Mouse (Mus musculus): ENCODE data around the gene Gm21958. TPM values are rescaled to one million over a fixed set of nuclear protein-coding genes. Genes with fewer than 3 reads are reported as not detected.
"Not testable (repeated sequence)": the region's sequence is repeated elsewhere in the genome, so short reads cannot be mapped to it uniquely, and the experiment has no call there.

Gene Gm21958
- polyA plus RNA-seq, 1 experiment: not detected

GRCm38 (mm10) chr3:54727588-54727987 lies 13.4 kb upstream of the Gm21958 start:
- Histone ChIP-seq H3K36me3 (ENCODE audit: control insufficient read depth) (peaks cover 82% of the 10 kb centered on the region), H3K4me3 (replicated peaks) (no peak overlapping the region), H3K9me3 (ENCODE audit: control insufficient read depth, low read length) (no peaks in the 10 kb centered on the region), H3K27me3 (ENCODE audit: control insufficient read depth) (no peaks in the 10 kb centered on the region), H3K4me1 (ENCODE audit: control insufficient read depth) (peaks cover 10% of the 10 kb centered on the region)
- TF ChIP-seq GATA1 (IDR thresholded peaks at IDR 0.05; ENCODE audit: low read length) (no peak), TAL1 (IDR thresholded peaks at IDR 0.05; ENCODE audit: low read length) (no peak)

GRCm38 (mm10) chr3:54725344-54725743 lies 11.2 kb upstream of the Gm21958 start:
- no peak overlapping the region for H3K4me3 ChIP-seq (replicated peaks)
- no peaks in the 10 kb centered on the region for H3K27me3 ChIP-seq (ENCODE audit: control insufficient read depth)
- TF ChIP-seq TAL1 (IDR thresholded peaks at IDR 0.05; ENCODE audit: low read length) (no peak), GATA1 (IDR thresholded peaks at IDR 0.05; ENCODE audit: low read length) (no peak)
- H3K4me1 ChIP-seq (ENCODE audit: control insufficient read depth): peaks cover 4% of the 10 kb centered on the region
- H3K9me3 ChIP-seq (ENCODE audit: control insufficient read depth, low read length): no peaks in the 10 kb centered on the region
- H3K36me3 ChIP-seq (ENCODE audit: control insufficient read depth): peaks cover 81% of the 10 kb centered on the region

DNA sequence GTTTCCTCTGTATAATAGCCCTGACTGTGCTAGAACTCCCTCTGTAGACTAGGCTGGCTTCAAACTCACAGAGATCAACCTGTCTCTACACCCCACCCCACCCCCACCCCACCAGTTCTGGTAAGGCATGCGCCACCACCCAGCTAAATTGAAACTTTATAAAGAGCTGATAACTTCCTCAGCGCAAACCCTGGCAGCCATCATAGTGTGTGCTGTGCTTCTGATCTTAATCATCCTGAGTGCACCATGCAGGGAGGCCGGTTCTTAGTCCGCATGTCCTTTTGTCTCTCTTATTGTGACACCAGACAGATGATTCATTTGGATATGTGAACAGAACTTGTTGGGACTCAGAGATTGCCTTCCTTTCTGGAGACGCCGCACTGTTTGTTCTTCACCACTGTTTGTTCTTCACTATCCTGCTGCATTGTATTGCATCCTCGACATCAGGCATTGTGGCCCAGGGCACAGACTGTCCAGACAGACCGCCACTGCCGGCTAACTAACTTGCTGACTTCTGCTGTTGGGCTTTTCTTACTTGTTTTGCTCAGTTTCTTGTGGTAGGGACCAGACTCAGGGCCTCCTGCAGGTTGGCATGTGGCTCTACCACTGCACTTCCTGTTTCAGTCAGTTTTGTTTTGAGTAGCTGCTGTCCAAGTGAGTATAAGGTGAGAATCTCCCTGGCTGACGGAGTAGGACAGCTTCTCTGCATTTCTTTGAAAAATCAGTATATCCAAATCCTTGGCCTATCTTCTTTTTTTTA lies 9.8 kb upstream of the Gm21958 start:
- H3K36me3 ChIP-seq (ENCODE audit: control insufficient read depth): peaks cover 75% of the 10 kb centered on the region
- H3K9me3 ChIP-seq (ENCODE audit: control insufficient read depth, low read length): no peaks in the 10 kb centered on the region
- H3K4me1 ChIP-seq (ENCODE audit: control insufficient read depth): peaks cover 4% of the 10 kb centered on the region
- H3K27me3 ChIP-seq (ENCODE audit: control insufficient read depth): no peaks in the 10 kb centered on the region
- TF ChIP-seq TAL1 (IDR thresholded peaks at IDR 0.05; ENCODE audit: low read length) (no peak), GATA1 (IDR thresholded peaks at IDR 0.05; ENCODE audit: low read length) (no peak)
- no peak overlapping the region for H3K4me3 ChIP-seq (replicated peaks)

DNA sequence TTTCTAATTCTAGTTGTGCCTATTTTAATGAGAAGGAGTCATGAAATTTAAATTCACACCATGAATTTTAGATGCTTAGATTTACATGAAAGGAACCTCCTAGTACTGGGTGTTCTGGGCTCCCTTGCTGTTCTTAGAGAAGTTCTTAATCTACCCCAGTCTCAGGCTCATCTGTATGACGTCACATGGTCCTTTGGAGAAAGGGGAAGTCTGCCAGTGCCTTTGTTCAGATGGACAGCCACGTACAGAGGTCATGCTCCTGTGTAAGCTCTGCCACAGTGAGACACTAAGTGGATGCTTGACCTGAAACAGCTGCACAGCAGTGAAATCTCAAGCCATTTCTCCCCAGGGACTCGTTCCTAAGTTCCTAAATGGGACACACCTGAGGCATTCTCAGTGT lies 4.8 kb upstream of the Gm21958 start:
- Histone ChIP-seq H3K9me3 (ENCODE audit: control insufficient read depth, low read length) (no peaks in the 10 kb centered on the region), H3K36me3 (ENCODE audit: control insufficient read depth) (peaks cover 89% of the 10 kb centered on the region), H3K4me3 (replicated peaks) (no peak overlapping the region), H3K4me1 (ENCODE audit: control insufficient read depth) (peaks cover 3% of the 10 kb centered on the region), H3K27me3 (ENCODE audit: control insufficient read depth) (no peaks in the 10 kb centered on the region)
- TF ChIP-seq TAL1 (IDR thresholded peaks at IDR 0.05; ENCODE audit: low read length): no peak
- no peak for TF ChIP-seq GATA1 (IDR thresholded peaks at IDR 0.05; ENCODE audit: low read length)

DNA sequence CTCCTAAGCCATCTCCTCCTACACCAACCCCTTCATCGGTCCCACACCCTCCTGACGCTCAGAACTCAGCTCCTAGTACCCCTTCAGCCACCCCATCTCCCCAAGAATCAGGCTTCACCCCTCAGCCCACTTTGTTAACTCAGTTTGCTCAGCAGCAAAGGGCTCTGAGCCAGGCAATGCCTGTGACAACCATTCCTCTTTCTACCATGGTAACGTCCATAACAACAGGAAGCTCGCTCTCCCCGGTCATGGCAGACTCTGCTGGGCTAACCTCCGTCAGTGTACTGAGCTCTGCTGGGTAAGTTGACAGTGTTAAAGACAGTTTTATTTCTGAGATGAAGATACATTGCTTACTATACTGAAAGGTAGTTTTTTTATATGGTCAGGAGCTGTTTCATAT lies 3.2 kb upstream of the Gm21958 start:
- no peak overlapping the region for H3K4me3 ChIP-seq (replicated peaks)
- no peak for TF ChIP-seq TAL1 (IDR thresholded peaks at IDR 0.05; ENCODE audit: low read length)
- TF ChIP-seq GATA1 (IDR thresholded peaks at IDR 0.05; ENCODE audit: low read length): no peak
- no peaks in the 10 kb centered on the region for H3K27me3 ChIP-seq (ENCODE audit: control insufficient read depth)
- no peaks in the 10 kb centered on the region for H3K4me1 ChIP-seq (ENCODE audit: control insufficient read depth)
- H3K9me3 ChIP-seq (ENCODE audit: control insufficient read depth, low read length): no peaks in the 10 kb centered on the region
- H3K36me3 ChIP-seq (ENCODE audit: control insufficient read depth): peaks cover 87% of the 10 kb centered on the region

DNA sequence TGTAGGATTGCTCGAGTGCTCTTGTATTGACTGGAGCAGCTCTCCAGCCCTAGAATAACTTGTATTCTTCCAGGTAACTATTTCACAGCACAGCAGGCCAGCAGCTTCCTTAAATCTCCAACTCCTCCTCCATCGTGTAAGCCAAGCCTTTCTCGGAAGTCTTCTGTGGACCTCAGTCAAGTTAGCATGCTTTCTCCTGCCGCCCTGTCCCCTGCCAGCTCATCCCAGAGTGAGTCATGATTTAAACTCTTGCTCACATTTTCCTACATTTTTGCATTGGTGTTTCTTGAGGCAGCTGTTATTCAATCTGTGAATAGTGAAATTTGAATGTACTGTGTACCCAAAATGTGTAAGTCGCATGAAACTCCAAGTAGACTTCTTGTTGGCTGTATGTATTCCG lies 1.3 kb upstream of the Gm21958 start:
- peaks cover 87% of the 10 kb centered on the region for H3K36me3 ChIP-seq (ENCODE audit: control insufficient read depth)
- no peaks in the 10 kb centered on the region for H3K27me3 ChIP-seq (ENCODE audit: control insufficient read depth)
- H3K4me1 ChIP-seq (ENCODE audit: control insufficient read depth): no peaks in the 10 kb centered on the region
- H3K4me3 ChIP-seq (replicated peaks): no peak overlapping the region
- no peaks in the 10 kb centered on the region for H3K9me3 ChIP-seq (ENCODE audit: control insufficient read depth, low read length)
- no peak for TF ChIP-seq TAL1 (IDR thresholded peaks at IDR 0.05; ENCODE audit: low read length)
- TF ChIP-seq GATA1 (IDR thresholded peaks at IDR 0.05; ENCODE audit: low read length): no peak

DNA sequence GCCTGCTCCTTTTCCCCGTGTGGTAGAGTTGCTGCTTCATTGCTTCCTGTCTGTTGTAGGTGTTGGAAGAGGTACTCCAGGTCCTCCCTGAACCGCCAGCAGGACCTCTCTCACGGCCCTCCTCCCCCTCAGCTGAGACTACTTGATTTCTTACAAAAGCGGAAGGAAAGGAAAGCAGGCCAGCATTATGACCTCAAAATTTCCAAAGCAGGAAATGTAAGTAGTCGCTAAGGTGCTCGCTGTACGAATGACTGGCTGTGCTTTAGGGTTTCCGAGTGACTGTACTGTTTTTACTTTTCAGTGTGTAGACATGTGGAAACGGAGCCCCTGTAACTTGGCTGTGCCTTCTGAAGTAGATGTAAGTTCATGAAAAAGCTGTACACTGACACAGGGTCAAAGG lies 5.2 kb downstream of the Gm21958 start:
- no peaks in the 10 kb centered on the region for H3K27me3 ChIP-seq (ENCODE audit: control insufficient read depth)
- TF ChIP-seq GATA1 (IDR thresholded peaks at IDR 0.05; ENCODE audit: low read length): no peak
- no peak for TF ChIP-seq TAL1 (IDR thresholded peaks at IDR 0.05; ENCODE audit: low read length)
- peaks cover 94% of the 10 kb centered on the region for H3K36me3 ChIP-seq (ENCODE audit: control insufficient read depth)
- no peak overlapping the region for H3K4me3 ChIP-seq (replicated peaks)
- H3K4me1 ChIP-seq (ENCODE audit: control insufficient read depth): no peaks in the 10 kb centered on the region
- no peaks in the 10 kb centered on the region for H3K9me3 ChIP-seq (ENCODE audit: control insufficient read depth, low read length)

DNA sequence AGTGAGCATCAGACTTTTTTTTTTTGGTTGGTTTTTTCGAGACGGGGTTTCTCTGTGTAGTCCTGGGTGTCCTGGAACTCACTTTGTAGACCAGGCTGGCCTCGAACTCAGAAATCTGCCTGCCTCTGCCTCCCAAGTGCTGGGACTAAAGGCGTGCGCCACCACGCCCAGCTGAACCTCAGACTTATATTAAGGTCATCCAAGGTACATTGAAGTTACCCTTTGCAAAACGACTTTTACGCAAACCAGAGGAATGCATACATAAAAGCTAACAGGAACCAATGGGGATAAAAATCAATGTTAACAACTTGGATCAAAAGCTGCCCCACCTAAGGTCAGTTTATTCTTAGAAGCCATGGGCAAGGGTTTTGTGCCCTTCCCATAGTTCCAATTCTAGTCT lies 10.0 kb downstream of the Gm21958 start:
- H3K9me3 ChIP-seq (ENCODE audit: control insufficient read depth, low read length); H3K27me3 ChIP-seq (ENCODE audit: control insufficient read depth); H3K4me1 ChIP-seq (ENCODE audit: control insufficient read depth); H3K4me3 ChIP-seq (replicated peaks): not testable (repeated sequence)
- peaks cover 84% of the 10 kb centered on the region for H3K36me3 ChIP-seq (ENCODE audit: control insufficient read depth)

GRCm38 (mm10) chr3:54699759-54700301 lies 14.3 kb downstream of the Gm21958 start:
- H3K4me3 ChIP-seq (replicated peaks): no peak overlapping the region
- H3K27me3 ChIP-seq (ENCODE audit: control insufficient read depth): no peaks in the 10 kb centered on the region
- H3K9me3 ChIP-seq (ENCODE audit: control insufficient read depth, low read length): no peaks in the 10 kb centered on the region
- H3K36me3 ChIP-seq (ENCODE audit: control insufficient read depth): peaks cover 81% of the 10 kb centered on the region
- peaks cover 19% of the 10 kb centered on the region for H3K4me1 ChIP-seq (ENCODE audit: control insufficient read depth)
- TF ChIP-seq TAL1 (IDR thresholded peaks at IDR 0.05; ENCODE audit: low read length) (no peak), GATA1 (IDR thresholded peaks at IDR 0.05; ENCODE audit: low read length) (no peak)

GRCm38 (mm10) chr3:54693056-54693415 lies 21.1 kb downstream of the Gm21958 start:
- Histone ChIP-seq H3K9me3 (ENCODE audit: control insufficient read depth, low read length) (no peaks in the 10 kb centered on the region), H3K36me3 (ENCODE audit: control insufficient read depth) (peaks cover 32% of the 10 kb centered on the region), H3K4me1 (ENCODE audit: control insufficient read depth) (peaks cover 27% of the 10 kb centered on the region), H3K27me3 (ENCODE audit: control insufficient read depth) (no peaks in the 10 kb centered on the region), H3K4me3 (replicated peaks) (peak overlapping the region; percentile 88)
- no peak for TF ChIP-seq TAL1 (IDR thresholded peaks at IDR 0.05; ENCODE audit: low read length)
- no peak for TF ChIP-seq GATA1 (IDR thresholded peaks at IDR 0.05; ENCODE audit: low read length)
